ENCODE assay signal across 9 mouse cellular contexts in the genomic region with DNA sequence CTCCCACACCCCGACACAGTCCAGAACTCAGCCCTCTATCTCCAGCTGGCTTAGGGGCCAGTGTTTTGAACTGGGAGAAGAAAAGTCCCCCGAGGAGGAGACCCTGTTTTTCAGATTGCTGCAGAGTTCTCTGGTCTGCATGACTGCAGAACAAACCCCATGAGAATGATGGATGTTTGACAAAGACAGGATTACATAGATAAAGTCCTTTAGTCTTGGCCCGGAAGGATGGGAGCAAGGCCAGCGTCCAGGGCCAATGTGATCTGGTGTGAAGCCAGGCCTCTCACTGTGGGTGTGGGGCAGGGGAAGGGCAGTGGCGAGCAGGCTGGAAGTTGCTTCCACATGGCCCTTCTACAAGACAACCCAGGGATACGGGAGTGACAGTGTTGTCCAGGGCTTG. TPM values are rescaled to one million over a fixed set of nuclear protein-coding genes. Genes with fewer than 3 reads are reported as not detected.
DNase-seq lines count a peak whose midpoint lies in the region.
"Had no signal": no experiment of that assay in that cellular context is flagged by ENCODE, and none has a peak within 500 bp of the region (broad histone marks: within the 10 kb centered on the region; RNA-seq: fewer than 3 reads in every experiment).

No protein-coding gene starts in this region.

- DNase-seq in kidney, postnatal 25 days = peak; percentile 25 to 40
- no peak for DNase-seq in kidney, adult 11 months
- peak; percentile 83 for DNase-seq in adrenal gland, adult 8-10 months
- peak; percentile 80 for DNase-seq in brain, adult 2 months (ENCODE audit: low read depth, low spot score)
- peak; percentile 53 to 65 for DNase-seq in heart, postnatal 14 days
- no peak for DNase-seq in spleen, adult 12 weeks (ENCODE audit: low spot score)
- no peak for DNase-seq in layer of hippocampus, postnatal 14 days (ENCODE audit: low spot score in 2 of 2)
- DNase-seq: gastrocnemius, postnatal 14 days; kidney, adult 8-10 months had no signal

- intact Hi-C loops in heart, postnatal 14 days (cut with DNase I) = no loop called here

RNA-seq across cellular contexts. Expression of a gene that starts 36.1 kb away (rescaled TPM):
- 100 to 1,000 TPM in 2 of 4 experiments, 10 to 100 TPM in 2; 87.6 to 148 (median 97.6) TPM for total RNA-seq in adrenal gland, adult 8-10 months (2022)
- total RNA-seq in heart, postnatal 14 days (2021) = 10 to 100 TPM; 67.8 to 68.8 TPM
- total RNA-seq in layer of hippocampus, postnatal 14 days (2021) = 10 to 100 TPM; 49.2 to 53.7 TPM

Comparison
In these comparisons a context has a peak if more than half of its experiments do, and no peak if none do; other contexts are left out.
1. DNase-seq: peak in kidney, postnatal 25 days (2 of 2), adrenal gland, adult 8-10 months (single experiment), brain, adult 2 months (single experiment) and heart, postnatal 14 days (2 of 2); none in kidney, adult 11 months (single experiment), spleen, adult 12 weeks (single experiment) and layer of hippocampus, postnatal 14 days (0 of 2).